ENCODE assay signal across 12 mouse cellular contexts in genomic region chr1:88638622-88639021, GRCm38 (mm10).
DNase-seq lines count a peak whose midpoint lies in the region; ATAC-seq and TF ChIP-seq lines count a peak whose summit lies in the region.
"Had no signal": no experiment of that assay in that cellular context is flagged by ENCODE, and none has a peak within 500 bp of the region (broad histone marks: within the 10 kb centered on the region; RNA-seq: fewer than 3 reads in every experiment).

No protein-coding gene starts in this region.

- WGBS in lung, adult 2 months: 77% methylated on average over 4 of the region's 4 CpGs
- WGBS in large intestine, adult 2 months: 30% methylated on average over 4 of the region's 4 CpGs
- 68% methylated on average over 4 of the region's 4 CpGs for WGBS in hindbrain, embryonic 14.5 days

- peaks cover 8% of the 10 kb centered on the region; the same call in 1 of the 2 replicates for H3K4me1 ChIP-seq in lung, adult 2 months (ENCODE audit: control insufficient read depth, insufficient read depth, low read length)
- H3K4me1 ChIP-seq in hindbrain, embryonic 14.5 days (replicated peaks; ENCODE audit: control insufficient read depth, insufficient read depth, low read length): peaks cover 13% of the 10 kb centered on the region

- no peaks in the 10 kb centered on the region for H3K9me3 ChIP-seq in hindbrain, embryonic 14.5 days (ENCODE audit: control insufficient read depth, low read length)
- H3K9me3 ChIP-seq: heart, embryonic 13.5 days; liver, embryonic 13.5 days; neural tube, embryonic 15.5 days had no signal

- no peak for TF ChIP-seq POLR2A in lung, adult 2 months (IDR thresholded peaks at IDR 0.05; ENCODE audit: borderline replicate concordance, extremely low read depth, low read depth, low read length)

- H3K4me2 ChIP-seq in hindbrain, embryonic 14.5 days (replicated peaks): no peak overlapping the region
- H3K4me2 ChIP-seq: heart, embryonic 13.5 days; liver, embryonic 13.5 days; neural tube, embryonic 15.5 days had no signal

- H3K4me3 ChIP-seq in lung, adult 2 months (replicated peaks; ENCODE audit: extremely low read depth, low read depth, low read length): no peak overlapping the region
- no peak overlapping the region for H3K4me3 ChIP-seq in hindbrain, embryonic 14.5 days (replicated peaks; ENCODE audit: low read length)
- H3K4me3 ChIP-seq: heart, embryonic 13.5 days; liver, embryonic 13.5 days; neural tube, embryonic 15.5 days had no signal

- no peak overlapping the region for H3K9ac ChIP-seq in hindbrain, embryonic 14.5 days
- H3K9ac ChIP-seq: heart, embryonic 13.5 days; liver, embryonic 13.5 days; neural tube, embryonic 15.5 days had no signal

- H3K36me3 ChIP-seq in hindbrain, embryonic 14.5 days (replicated peaks; ENCODE audit: control insufficient read depth, insufficient read depth): no peaks in the 10 kb centered on the region
- H3K36me3 ChIP-seq: heart, embryonic 13.5 days; liver, embryonic 13.5 days; neural tube, embryonic 15.5 days had no signal

- no peak for ATAC-seq in hindbrain, embryonic 14.5 days (ENCODE audit: low FRiP score)

- peak; percentile 65 to 79 for DNase-seq in lung, adult 18-20 months
- no peak for DNase-seq in lung, adult 2 months
- peak; percentile 75 for DNase-seq in induced T-regulatory cell, adult 2 months (ENCODE audit: low read depth)
- DNase-seq in large intestine, adult 2 months (ENCODE audit: low read depth, low spot score): peak; percentile 59
- DNase-seq in yolk sac, embryonic 10.5 days (ENCODE audit: low spot score): peak; percentile 45
- no peak for DNase-seq in cerebellum, adult 8-10 months
- no peak for DNase-seq in hindbrain, embryonic 14.5 days (ENCODE audit: low spot score)
- no peak for DNase-seq in frontal cortex, postnatal 10 days (ENCODE audit: low spot score in 2 of 2)
- DNase-seq: liver, embryonic 13.5 days; midbrain, embryonic 14.5 days had no signal

- H3K27ac ChIP-seq in hindbrain, embryonic 14.5 days: no peak overlapping the region
- H3K27ac ChIP-seq: liver, embryonic 13.5 days; neural tube, embryonic 15.5 days had no signal

- TF ChIP-seq CTCF in lung, adult 2 months (IDR thresholded peaks at IDR 0.05; ENCODE audit: insufficient read depth, low read length): no peak

- no peaks in the 10 kb centered on the region for H3K27me3 ChIP-seq in hindbrain, embryonic 14.5 days (ENCODE audit: control insufficient read depth, insufficient read depth, low read length)
- H3K27me3 ChIP-seq: heart, embryonic 13.5 days; liver, embryonic 13.5 days; neural tube, embryonic 15.5 days had no signal

Comparison
In these comparisons a context has a peak if more than half of its experiments do, and no peak if none do; other contexts are left out.
1. DNase-seq: peak in lung, adult 18-20 months (2 of 2), induced T-regulatory cell, adult 2 months (single experiment), large intestine, adult 2 months (single experiment) and yolk sac, embryonic 10.5 days (single experiment); none in lung, adult 2 months (single experiment), cerebellum, adult 8-10 months (single experiment), hindbrain, embryonic 14.5 days (single experiment) and frontal cortex, postnatal 10 days (0 of 2).